In the genomic region with DNA sequence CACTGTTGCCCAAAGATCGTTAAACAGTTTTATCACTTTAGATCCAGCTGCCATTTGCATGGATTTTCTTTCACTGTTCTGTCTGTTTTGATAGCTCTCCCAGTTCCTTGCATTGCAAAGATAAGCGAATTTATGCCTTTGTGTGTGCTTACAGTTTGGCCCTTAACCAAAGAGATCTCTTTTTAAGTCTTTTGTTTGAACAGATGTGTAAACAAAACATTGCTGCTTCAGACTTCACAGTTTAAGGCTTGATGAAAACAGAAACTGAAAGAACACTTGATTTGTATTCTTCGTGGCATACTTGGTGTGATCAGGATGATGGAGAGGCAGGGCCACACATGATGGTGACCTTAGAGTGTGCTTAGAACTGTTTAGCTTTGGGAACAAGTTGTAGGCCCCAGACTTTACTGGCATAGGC, we compare ENCODE assay signal across 16 mouse cellular contexts.
A peak's percentile ranks its signal among the peaks of the same experiment; 100 is the strongest.
DNase-seq lines count a peak whose midpoint lies in the region; ATAC-seq lines count a peak whose summit lies in the region.
"Had no signal": no experiment of that assay in that cellular context is flagged by ENCODE, and none has a peak within 500 bp of the region (broad histone marks: within the 10 kb centered on the region; RNA-seq: fewer than 3 reads in every experiment).

No protein-coding gene starts in this region.

- intact Hi-C loops in left cerebral cortex, postnatal 14 days (cut with DNase I): no loop called here

- no peaks in the 10 kb centered on the region for H3K9me3 ChIP-seq in lung, embryonic 16.5 days (ENCODE audit: control insufficient read depth, low read length)
- no peaks in the 10 kb centered on the region for H3K9me3 ChIP-seq in liver, embryonic 11.5 days (ENCODE audit: control insufficient read depth, low read length)
- no peaks in the 10 kb centered on the region for H3K9me3 ChIP-seq in stomach, embryonic 15.5 days
- H3K9me3 ChIP-seq: forebrain, embryonic 12.5 days; heart, embryonic 10.5 days had no signal

- H3K4me1 ChIP-seq in lung, embryonic 16.5 days (replicated peaks; ENCODE audit: control insufficient read depth, insufficient read depth, low read length): peaks cover 7% of the 10 kb centered on the region
- peaks cover 12% of the 10 kb centered on the region for H3K4me1 ChIP-seq in liver, embryonic 11.5 days (replicated peaks; ENCODE audit: control insufficient read depth, insufficient read depth, low read length)
- H3K4me1 ChIP-seq in stomach, embryonic 15.5 days: no peaks in the 10 kb centered on the region
- H3K4me1 ChIP-seq: forebrain, embryonic 12.5 days; heart, embryonic 10.5 days had no signal

- H3K4me2 ChIP-seq in lung, embryonic 16.5 days (ENCODE audit: low read depth, low read length): no peak overlapping the region
- peak overlapping the region; percentile 15; the same call in 1 of the 2 replicates for H3K4me2 ChIP-seq in liver, embryonic 11.5 days
- H3K4me2 ChIP-seq in stomach, embryonic 15.5 days: no peak overlapping the region
- H3K4me2 ChIP-seq: forebrain, embryonic 12.5 days had no signal

- ATAC-seq in lung, embryonic 16.5 days (ENCODE audit: low read depth): peak; percentile 85
- peak; percentile 47 for ATAC-seq in activated CD4-positive, CD25-positive, alpha-beta regulatory T cell, adult 4 months
- ATAC-seq in liver, embryonic 11.5 days (replicated peaks; ENCODE audit: low FRiP score): peak; percentile 77
- no peak for ATAC-seq in stomach, embryonic 15.5 days (ENCODE audit: insufficient read depth, low FRiP score, low read depth)

- no peak overlapping the region for H3K9ac ChIP-seq in lung, embryonic 16.5 days (ENCODE audit: low read length)
- no peak overlapping the region for H3K9ac ChIP-seq in liver, embryonic 11.5 days (ENCODE audit: low read depth, low read length)
- H3K9ac ChIP-seq in stomach, embryonic 15.5 days: no peak overlapping the region
- H3K9ac ChIP-seq: forebrain, embryonic 12.5 days had no signal

- WGBS in lung, embryonic 16.5 days: 18% methylated on average over 3 of the region's 3 CpGs
- 60% methylated on average over 3 of the region's 3 CpGs for WGBS in liver, embryonic 11.5 days
- WGBS in stomach, embryonic 15.5 days: 33% methylated on average over 3 of the region's 3 CpGs

- DNase-seq in lung, postnatal 36 days: no peak
- DNase-seq in liver, embryonic 11.5 days (ENCODE audit: low spot score): no peak
- DNase-seq in frontal cortex, adult 2 months (ENCODE audit: extremely low spot score in 1 of 2, low spot score in 1 of 2): no peak
- no peak for DNase-seq in left cerebral cortex, postnatal 14 days (ENCODE audit: low spot score in 2 of 2)
- DNase-seq: adrenal gland, postnatal 36 days; cerebellum, adult 8-10 months; gastrocnemius, postnatal 10 days; kidney, adult 9 months; retina, postnatal 1 day; thymus, postnatal 4 days had no signal

- H3K27ac ChIP-seq in lung, embryonic 16.5 days (ENCODE audit: low read length): peak overlapping the region; percentile 74
- H3K27ac ChIP-seq in liver, embryonic 11.5 days (ENCODE audit: low read depth, low read length): peak overlapping the region; percentile 66
- H3K27ac ChIP-seq in stomach, embryonic 15.5 days: peak overlapping the region; percentile 46; the same call in 1 of the 2 replicates
- H3K27ac ChIP-seq: forebrain, embryonic 12.5 days; heart, embryonic 10.5 days; left cerebral cortex, adult 2 months had no signal

- H3K4me3 ChIP-seq in lung, embryonic 16.5 days (ENCODE audit: low read length): no peak overlapping the region
- no peak overlapping the region for H3K4me3 ChIP-seq in liver, embryonic 11.5 days (ENCODE audit: low read depth, low read length)
- H3K4me3 ChIP-seq in stomach, embryonic 15.5 days (replicated peaks): no peak overlapping the region
- H3K4me3 ChIP-seq: forebrain, embryonic 12.5 days; heart, embryonic 10.5 days; left cerebral cortex, adult 2 months had no signal

- peaks cover 6% of the 10 kb centered on the region; the same call in 1 of the 2 replicates for H3K36me3 ChIP-seq in lung, embryonic 16.5 days (ENCODE audit: control insufficient read depth, insufficient read depth, low read length)
- H3K36me3 ChIP-seq in liver, embryonic 11.5 days (ENCODE audit: control insufficient read depth, insufficient read depth, low read length): peaks cover 8% of the 10 kb centered on the region; the same call in 1 of the 2 replicates
- H3K36me3 ChIP-seq in stomach, embryonic 15.5 days: no peaks in the 10 kb centered on the region; the same call in 1 of the 2 replicates

- no peaks in the 10 kb centered on the region for H3K27me3 ChIP-seq in lung, embryonic 16.5 days (ENCODE audit: control insufficient read depth, insufficient read depth, low read depth, low read length)
- no peaks in the 10 kb centered on the region for H3K27me3 ChIP-seq in liver, embryonic 11.5 days (replicated peaks; ENCODE audit: control insufficient read depth, insufficient read depth, low read length)
- no peaks in the 10 kb centered on the region for H3K27me3 ChIP-seq in stomach, embryonic 15.5 days (replicated peaks)
- H3K27me3 ChIP-seq: forebrain, embryonic 12.5 days had no signal
